Mouse (Mus musculus) liver, embryonic 15.5 days (tissue): ENCODE data around the gene Cadps2. TPM values are rescaled to one million over a fixed set of nuclear protein-coding genes. Genes with fewer than 3 reads are reported as not detected.

Experiments
- ATAC-seq: fragments of 200-750 bp; cut with Nextera tagmentation; 2 replicates; pipeline ENCODE4 v1.8.0; 2017; ENCODE audit warnings: moderate number of reproducible peaks, mild to moderate bottlenecking, moderate library complexity; ENCODE audit not compliant: insufficient read depth
- H3K27ac ChIP-seq: fragments of 300-500 bp; sonication (generic); replicated peaks from 2 replicates; pipeline ENCODE4 v1.5.1; 2015; ENCODE audit warnings: mild to moderate bottlenecking, inconsistent platforms
- H3K27me3 ChIP-seq: fragments of 300-500 bp; sonication (generic); 2 replicates; pipeline ENCODE4 v1.6.1; 2015; ENCODE audit warnings: mild to moderate bottlenecking, inconsistent platforms
- H3K36me3 ChIP-seq: fragments of 300-500 bp; sonication (generic); replicated peaks from 2 replicates; pipeline ENCODE4 v1.6.1; 2015; ENCODE audit warnings: moderate library complexity, mild to moderate bottlenecking, inconsistent platforms
- H3K4me1 ChIP-seq: fragments of 300-500 bp; sonication (generic); replicated peaks from 2 replicates; pipeline ENCODE4 v1.6.1; 2015; ENCODE audit warnings: inconsistent platforms
- H3K4me2 ChIP-seq: fragments of 300-500 bp; sonication (generic); 2 replicates; pipeline ENCODE4 v1.6.1; 2015; ENCODE audit warnings: moderate library complexity, mild to moderate bottlenecking, inconsistent platforms
- H3K4me3 ChIP-seq: fragments of 300-500 bp; sonication (generic); replicated peaks from 2 replicates; pipeline ENCODE4 v1.5.1; 2015; ENCODE audit warnings: mild to moderate bottlenecking, inconsistent platforms
- H3K9ac ChIP-seq: fragments of 300-500 bp; sonication (generic); 2 replicates; pipeline ENCODE4 v1.6.1; 2015; ENCODE audit warnings: moderate library complexity, mild to moderate bottlenecking, inconsistent platforms
- H3K9me3 ChIP-seq: fragments of 300-500 bp; sonication (generic); replicated peaks from 2 replicates; pipeline ENCODE4 v1.6.1; 2016; ENCODE audit warnings: inconsistent platforms
- WGBS: fragments of 180-500 bp; shearing (Covaris S2); methylation state at CpG from one replicate; pipeline ENCODE4 v1.1.7; 2015; ENCODE audit warnings: mixed read lengths; ENCODE audit not compliant: insufficient replicate concordance; 5-methylcytosine and 5-hydroxymethylcytosine counted together
- polyA plus RNA-seq: library from polyadenylated mRNA; unstranded; fragments of >200 nt; fragmentation: Nextera tagmentation; extraction: Ambion mirVana; gene quantifications from 2 replicates; pipeline ENCODE4 v1.2.1, GENCODE M21; 2015

Cadps2 gene
- polyA plus RNA-seq, 1 experiment from 2014 or later, result 0.05 TPM

GRCm38 (mm10) chr6:23762204-23762603 lies 77.0 kb downstream of the Cadps2 start:
- no peak overlapping the region for H3K4me2 ChIP-seq
- H3K27ac ChIP-seq, result no peak overlapping the region
- H3K9ac ChIP-seq, result no peak overlapping the region
- H3K36me3 ChIP-seq, result no peaks in the 10 kb centered on the region
- H3K9me3 ChIP-seq, result no peaks in the 10 kb centered on the region
- WGBS, result 32% methylated on average over 3 of the region's 3 CpGs
- no peaks in the 10 kb centered on the region for H3K4me1 ChIP-seq
- H3K27me3 ChIP-seq, result no peaks in the 10 kb centered on the region
- no peak for ATAC-seq
- no peak overlapping the region for H3K4me3 ChIP-seq

- H3K4me1 ChIP-seq, result no peaks in the 10 kb centered on the region
- no peak for ATAC-seq
- no peak overlapping the region for H3K9ac ChIP-seq
- no peak overlapping the region for H3K4me3 ChIP-seq
- H3K9me3 ChIP-seq, result no peaks in the 10 kb centered on the region
- H3K27ac ChIP-seq, result no peak overlapping the region
- H3K27me3 ChIP-seq, result no peaks in the 10 kb centered on the region
- H3K4me2 ChIP-seq, result no peak overlapping the region
- no peaks in the 10 kb centered on the region for H3K36me3 ChIP-seq
- 46% methylated on average over 2 of the region's 2 CpGs for WGBS
These were observed 81.0 kb downstream of the Cadps2 start for GRCm38 (mm10) chr6:23758249-23758648.

GRCm38 (mm10) chr6:23748823-23749222 lies 90.4 kb downstream of the Cadps2 start:
- no peak for ATAC-seq
- H3K9me3 ChIP-seq, result no peaks in the 10 kb centered on the region
- WGBS, result 56% methylated on average over 5 of the region's 5 CpGs
- H3K4me3 ChIP-seq, result no peak overlapping the region
- no peaks in the 10 kb centered on the region for H3K4me1 ChIP-seq
- H3K27ac ChIP-seq, result no peak overlapping the region
- no peak overlapping the region for H3K4me2 ChIP-seq
- no peak overlapping the region for H3K9ac ChIP-seq
- H3K36me3 ChIP-seq, result no peaks in the 10 kb centered on the region
- no peaks in the 10 kb centered on the region for H3K27me3 ChIP-seq

- WGBS, result 48% methylated on average over 5 of the region's 5 CpGs
- ATAC-seq, result no peak
These were observed 99.2 kb downstream of the Cadps2 start for GRCm38 (mm10) chr6:23740010-23740409.

GRCm38 (mm10) chr6:23732750-23733149 lies 106.5 kb downstream of the Cadps2 start:
- H3K27me3 ChIP-seq, result no peaks in the 10 kb centered on the region
- no peaks in the 10 kb centered on the region for H3K4me1 ChIP-seq
- no peaks in the 10 kb centered on the region for H3K36me3 ChIP-seq
- no peak overlapping the region for H3K27ac ChIP-seq
- no peaks in the 10 kb centered on the region for H3K9me3 ChIP-seq
- no peak overlapping the region for H3K9ac ChIP-seq
- no peak overlapping the region for H3K4me3 ChIP-seq
- no peak for ATAC-seq
- no peak overlapping the region for H3K4me2 ChIP-seq
- WGBS, result 36% methylated on average over 3 of the region's 3 CpGs

More at GRCm38 (mm10) chr6:23740010-23740409, 99.2 kb downstream of the Cadps2 start:
- Histone ChIP-seq H3K27me3 (no peaks in the 10 kb centered on the region), H3K9ac (no peak overlapping the region), H3K27ac (no peak overlapping the region), H3K4me2 (no peak overlapping the region), H3K4me3 (no peak overlapping the region), H3K36me3 (no peaks in the 10 kb centered on the region), H3K9me3 (no peaks in the 10 kb centered on the region), H3K4me1 (no peaks in the 10 kb centered on the region)

- H3K27me3 ChIP-seq, result no peaks in the 10 kb centered on the region
- no peaks in the 10 kb centered on the region for H3K9me3 ChIP-seq
- no peaks in the 10 kb centered on the region for H3K4me1 ChIP-seq
- H3K4me3 ChIP-seq, result no peak overlapping the region
- no peak overlapping the region for H3K4me2 ChIP-seq
- WGBS, result 33% methylated on average over 3 of the region's 3 CpGs
- no peak overlapping the region for H3K27ac ChIP-seq
- no peak for ATAC-seq
- H3K9ac ChIP-seq, result no peak overlapping the region
- H3K36me3 ChIP-seq, result no peaks in the 10 kb centered on the region
These were observed 110.6 kb downstream of the Cadps2 start for GRCm38 (mm10) chr6:23728620-23729019.

- H3K4me2 ChIP-seq, result no peak overlapping the region
- no peaks in the 10 kb centered on the region for H3K36me3 ChIP-seq
- H3K27ac ChIP-seq, result no peak overlapping the region
- H3K9me3 ChIP-seq, result no peaks in the 10 kb centered on the region
- H3K4me3 ChIP-seq, result no peak overlapping the region
- H3K4me1 ChIP-seq, result no peaks in the 10 kb centered on the region
- H3K9ac ChIP-seq, result no peak overlapping the region
- H3K27me3 ChIP-seq, result no peaks in the 10 kb centered on the region
- no peak for ATAC-seq
- 66% methylated on average over 4 of the region's 4 CpGs for WGBS
These were observed 115.5 kb downstream of the Cadps2 start for GRCm38 (mm10) chr6:23723697-23724096.

- H3K27me3 ChIP-seq, result no peaks in the 10 kb centered on the region
- H3K4me2 ChIP-seq, result no peak overlapping the region
- no peak for ATAC-seq
- H3K9me3 ChIP-seq, result no peaks in the 10 kb centered on the region
- no peaks in the 10 kb centered on the region for H3K4me1 ChIP-seq
- H3K27ac ChIP-seq, result no peak overlapping the region
- H3K36me3 ChIP-seq, result no peaks in the 10 kb centered on the region
- WGBS, result 71% methylated on average over 2 of the region's 2 CpGs
- no peak overlapping the region for H3K4me3 ChIP-seq
- no peak overlapping the region for H3K9ac ChIP-seq
These were observed 118.8 kb downstream of the Cadps2 start for GRCm38 (mm10) chr6:23720401-23720800.

GRCm38 (mm10) chr6:23707506-23707905 lies 131.7 kb downstream of the Cadps2 start:
- no peak overlapping the region for H3K27ac ChIP-seq
- WGBS, result 55% methylated on average over 3 of the region's 3 CpGs

GRCm38 (mm10) chr6:23700879-23701278 lies 138.3 kb downstream of the Cadps2 start:
- Histone ChIP-seq H3K9ac (no peak overlapping the region), H3K4me1 (no peaks in the 10 kb centered on the region), H3K27me3 (no peaks in the 10 kb centered on the region), H3K36me3 (no peaks in the 10 kb centered on the region), H3K9me3 (no peaks in the 10 kb centered on the region), H3K4me2 (no peak overlapping the region), H3K4me3 (no peak overlapping the region), H3K27ac (no peak overlapping the region)
- no peak for ATAC-seq
- 56% methylated on average over 3 of the region's 3 CpGs for WGBS

More at GRCm38 (mm10) chr6:23707506-23707905, 131.7 kb downstream of the Cadps2 start:
- Histone ChIP-seq H3K27me3 (no peaks in the 10 kb centered on the region), H3K4me2 (no peak overlapping the region), H3K9ac (no peak overlapping the region), H3K36me3 (no peaks in the 10 kb centered on the region), H3K9me3 (no peaks in the 10 kb centered on the region), H3K4me1 (no peaks in the 10 kb centered on the region), H3K4me3 (no peak overlapping the region)
- no peak for ATAC-seq

- Histone ChIP-seq H3K4me1 (no peaks in the 10 kb centered on the region), H3K27ac (no peak overlapping the region), H3K4me3 (no peak overlapping the region), H3K9me3 (no peaks in the 10 kb centered on the region), H3K27me3 (no peaks in the 10 kb centered on the region), H3K4me2 (no peak overlapping the region), H3K9ac (no peak overlapping the region), H3K36me3 (no peaks in the 10 kb centered on the region)
- 21% methylated on average over 1 of the region's 1 CpGs for WGBS
- no peak for ATAC-seq
These were observed 161.0 kb downstream of the Cadps2 start for GRCm38 (mm10) chr6:23678172-23678571.

GRCm38 (mm10) chr6:23655036-23655435 lies 184.2 kb downstream of the Cadps2 start, which contains the start of gene Rnf148:
Gene Rnf148 (minus strand): TSS chr6:23655136.
- no peak within 1 kb of the TSS for H3K9ac ChIP-seq
- H3K4me3 ChIP-seq, result no peak within 1 kb of the TSS
- ATAC-seq, result no peak
- H3K4me2 ChIP-seq, result no peak within 1 kb of the TSS
- 78% methylated on average over 2 of the region's 2 CpGs for WGBS
- no peak within 1 kb of the TSS for H3K27ac ChIP-seq
- no peaks in the 10 kb centered on the region for H3K36me3 ChIP-seq
- no peaks in the 10 kb centered on the region for H3K27me3 ChIP-seq
- no peaks in the 10 kb centered on the region for H3K9me3 ChIP-seq
- no peaks in the 10 kb centered on the region for H3K4me1 ChIP-seq
